Mouse (Mus musculus): ENCODE results near the gene Kcna7. TPM values are rescaled to one million over a fixed set of nuclear protein-coding genes. Genes with fewer than 3 reads are reported as not detected.

Gene Kcna7
- total and polyA plus RNA-seq, 2 experiments from 2014 or later, result 0.06 TPM; not detected in 1

DNA sequence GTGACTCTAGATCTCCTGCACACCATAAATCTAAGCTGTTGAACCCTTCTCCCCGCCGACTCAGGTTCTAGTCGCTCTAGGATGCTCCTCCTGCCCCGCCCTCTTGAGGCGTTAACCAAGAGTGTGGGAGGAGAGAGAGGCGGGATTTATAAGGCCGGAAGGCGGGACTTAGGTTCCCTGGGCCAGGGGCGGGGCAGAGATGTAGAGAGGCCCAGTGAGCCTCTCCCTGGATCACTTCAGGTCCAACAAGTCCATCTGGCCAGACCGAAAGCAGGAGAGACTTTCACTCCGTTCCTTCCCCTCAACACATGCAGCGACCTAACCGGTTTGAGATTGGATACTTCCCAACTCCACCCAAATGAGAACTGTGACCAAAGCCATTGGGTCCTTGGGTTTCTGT lies 42.7 kb upstream of the Kcna7 start:
- peak; percentile 58 for DNase-seq (ENCODE audit: low spot score)

DNA sequence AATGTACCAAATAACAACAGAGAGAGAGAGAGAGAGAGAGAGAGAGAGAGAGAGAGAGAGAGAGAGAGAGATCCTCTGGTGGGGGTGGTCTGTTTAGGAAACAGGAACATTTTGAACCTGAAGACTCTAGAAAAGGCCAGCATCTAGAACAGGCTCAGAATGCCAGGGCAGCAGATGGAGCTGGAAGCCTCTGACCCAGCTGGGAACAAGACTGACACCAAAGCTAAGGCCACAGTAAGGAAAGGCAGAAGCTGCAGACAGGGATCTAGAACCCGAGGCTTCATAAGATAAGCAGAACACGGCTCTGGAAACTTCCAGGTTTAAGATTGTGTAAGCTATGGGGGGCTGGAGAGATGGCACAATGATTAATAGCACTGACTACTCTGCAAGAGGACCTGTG lies 41.5 kb upstream of the Kcna7 start:
- H3K4me1 ChIP-seq (ENCODE audit: insufficient read depth, low read length), result peaks cover 30% of the 10 kb centered on the region; the same call in 1 of the 2 replicates

More for the DNA sequence above, 42.7 kb upstream of the Kcna7 start:
- no peak overlapping the region for H3K4me3 ChIP-seq (ENCODE audit: low read depth, low read length)
- no peaks in the 10 kb centered on the region for H3K27me3 ChIP-seq (ENCODE audit: insufficient read depth, low read length)
- H3K9me3 ChIP-seq (ENCODE audit: low read length), result no peaks in the 10 kb centered on the region
- no peak overlapping the region for H3K9ac ChIP-seq (replicated peaks; ENCODE audit: low read length, poor library complexity, severe bottlenecking)
- WGBS, result 10% methylated on average over 13 of the region's 13 CpGs
- no peak overlapping the region for H3K27ac ChIP-seq (ENCODE audit: low read depth, low read length)
- peaks cover 22% of the 10 kb centered on the region; the same call in 1 of the 2 replicates for H3K4me1 ChIP-seq (ENCODE audit: insufficient read depth, low read length)
- TF ChIP-seq CTCF (IDR thresholded peaks at IDR 0.05), result no peak
- no peak for ATAC-seq (ENCODE audit: low FRiP score)
- H3K4me2 ChIP-seq (ENCODE audit: low read depth, low read length, poor library complexity, severe bottlenecking), result no peak overlapping the region
- H3K36me3 ChIP-seq (ENCODE audit: insufficient read depth, low read length), result 0 out of 2 replicates have a peak, but pooled peaks cover 7% of the 10 kb centered on the region

DNA sequence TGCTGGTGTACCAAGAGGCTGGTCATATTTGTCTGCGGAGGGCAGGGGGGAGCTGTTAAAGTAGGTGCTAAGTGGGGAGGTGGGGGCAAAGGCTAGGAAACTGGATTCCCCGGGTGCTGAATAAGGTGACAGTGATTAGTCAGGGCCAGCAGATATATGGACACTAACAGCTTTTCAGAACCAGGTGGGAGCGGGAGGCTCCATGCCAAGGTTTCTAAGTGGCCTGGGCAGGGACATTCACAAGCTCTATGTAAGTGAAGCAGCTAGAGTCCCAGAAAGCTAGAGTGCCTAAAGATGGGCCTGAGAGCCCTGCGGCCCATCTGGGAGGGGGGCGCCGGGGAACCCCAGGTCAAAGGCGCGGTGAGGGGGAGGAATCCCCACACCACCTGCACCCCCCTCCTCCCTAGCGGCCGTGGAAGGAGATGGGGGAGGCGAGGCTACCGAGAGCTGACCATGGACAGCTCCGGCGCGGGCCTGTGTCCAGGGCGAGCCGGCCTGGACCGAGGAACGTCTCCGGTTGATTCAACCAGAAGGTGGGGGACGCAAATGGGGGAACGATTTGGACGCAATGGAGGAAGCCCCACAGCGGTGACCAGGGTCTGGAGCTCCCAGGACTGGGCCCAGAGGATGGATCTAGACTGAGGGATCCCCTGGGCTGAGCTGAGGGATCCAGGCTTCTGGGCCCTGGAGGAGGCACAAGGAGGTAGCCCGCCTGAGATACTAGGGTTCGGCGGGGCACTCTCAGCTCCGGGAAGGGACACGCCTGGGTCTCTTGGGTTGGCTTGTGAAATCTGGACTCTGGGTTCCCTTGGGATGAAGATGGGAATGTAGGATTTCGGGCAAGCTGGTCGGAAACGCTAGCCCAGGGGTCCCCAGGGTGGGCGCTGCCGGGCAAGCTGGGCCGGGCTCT lies 39.5 kb upstream of the Kcna7 start:
- DNase-seq (ENCODE audit: low spot score) (peak; percentile 23), ATAC-seq (ENCODE audit: low FRiP score) (no peak)
- Histone ChIP-seq H3K4me2 (ENCODE audit: low read depth, low read length, poor library complexity, severe bottlenecking) (peak overlapping the region; percentile 80), H3K9ac (replicated peaks; ENCODE audit: low read length, poor library complexity, severe bottlenecking) (peak overlapping the region; percentile 95), H3K36me3 (ENCODE audit: insufficient read depth, low read length) (no peaks in the 10 kb centered on the region), H3K27ac (ENCODE audit: low read depth, low read length) (peak overlapping the region; percentile 77), H3K9me3 (ENCODE audit: low read length) (no peaks in the 10 kb centered on the region), H3K27me3 (ENCODE audit: insufficient read depth, low read length) (no peaks in the 10 kb centered on the region), H3K4me1 (ENCODE audit: insufficient read depth, low read length) (peaks cover 36% of the 10 kb centered on the region; the same call in 1 of the 2 replicates), H3K4me3 (ENCODE audit: low read depth, low read length) (peak overlapping the region; percentile 86)
- 4% methylated on average over 34 of the region's 35 CpGs for WGBS
- no peak for TF ChIP-seq CTCF (IDR thresholded peaks at IDR 0.05)

More for the DNA sequence above, 41.5 kb upstream of the Kcna7 start:
- H3K36me3 ChIP-seq (ENCODE audit: insufficient read depth, low read length), result no peaks in the 10 kb centered on the region
- no peak for TF ChIP-seq CTCF (IDR thresholded peaks at IDR 0.05)
- ATAC-seq (ENCODE audit: low FRiP score) (no peak), DNase-seq (ENCODE audit: low spot score) (no peak)
- no peak overlapping the region for H3K4me2 ChIP-seq (ENCODE audit: low read depth, low read length, poor library complexity, severe bottlenecking)
- H3K9ac ChIP-seq (replicated peaks; ENCODE audit: low read length, poor library complexity, severe bottlenecking), result no peak overlapping the region
- H3K27me3 ChIP-seq (ENCODE audit: insufficient read depth, low read length), result no peaks in the 10 kb centered on the region
- no peaks in the 10 kb centered on the region for H3K9me3 ChIP-seq (ENCODE audit: low read length)
- WGBS, result 97% methylated on average over 2 of the region's 2 CpGs
- no peak overlapping the region for H3K4me3 ChIP-seq (ENCODE audit: low read depth, low read length)
- H3K27ac ChIP-seq (ENCODE audit: low read depth, low read length), result no peak overlapping the region

DNA sequence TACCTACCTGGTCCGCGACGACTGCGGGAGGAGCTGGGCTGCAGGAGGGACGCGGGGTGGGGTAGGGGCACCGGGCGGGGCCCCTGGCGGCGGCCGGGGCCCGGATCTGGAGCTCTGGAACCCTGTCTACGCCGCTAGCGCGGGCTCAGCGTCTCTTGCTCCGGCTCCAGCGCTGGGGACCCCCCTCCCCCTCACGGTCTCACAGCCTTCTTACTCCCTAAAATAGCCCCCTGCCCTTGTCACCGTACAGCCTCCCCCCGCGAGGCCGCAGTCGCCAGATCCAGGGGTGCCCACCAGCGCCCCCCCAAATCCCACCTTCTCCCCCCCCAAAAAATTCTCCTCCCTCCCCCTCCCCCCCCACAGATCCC lies 38.8 kb upstream of the Kcna7 start, which contains the start of gene Ppfia3:
Gene Ppfia3, minus strand, starts transcription at position 368 of the 368 bp plus-strand sequence.
- Histone ChIP-seq H3K4me2 (ENCODE audit: low read depth, low read length, poor library complexity, severe bottlenecking) (peak within 1 kb of the TSS; percentile 80), H3K4me3 (ENCODE audit: low read depth, low read length) (peak within 1 kb of the TSS; percentile 86), H3K36me3 (ENCODE audit: insufficient read depth, low read length) (no peaks in the 10 kb centered on the region; the same call in 1 of the 2 replicates), H3K9me3 (ENCODE audit: low read length) (no peaks in the 10 kb centered on the region), H3K27me3 (ENCODE audit: insufficient read depth, low read length) (no peaks in the 10 kb centered on the region), H3K4me1 (ENCODE audit: insufficient read depth, low read length) (peaks cover 36% of the 10 kb centered on the region; the same call in 1 of the 2 replicates), H3K9ac (replicated peaks; ENCODE audit: low read length, poor library complexity, severe bottlenecking) (peak within 1 kb of the TSS; percentile 95), H3K27ac (ENCODE audit: low read depth, low read length) (peak within 1 kb of the TSS; percentile 90)
- no peak for TF ChIP-seq CTCF (IDR thresholded peaks at IDR 0.05)
- DNase-seq (ENCODE audit: low spot score), result no peak
- 0% methylated on average over 16 of the region's 26 CpGs for WGBS
- peak; percentile 36 for ATAC-seq (ENCODE audit: low FRiP score)

DNA sequence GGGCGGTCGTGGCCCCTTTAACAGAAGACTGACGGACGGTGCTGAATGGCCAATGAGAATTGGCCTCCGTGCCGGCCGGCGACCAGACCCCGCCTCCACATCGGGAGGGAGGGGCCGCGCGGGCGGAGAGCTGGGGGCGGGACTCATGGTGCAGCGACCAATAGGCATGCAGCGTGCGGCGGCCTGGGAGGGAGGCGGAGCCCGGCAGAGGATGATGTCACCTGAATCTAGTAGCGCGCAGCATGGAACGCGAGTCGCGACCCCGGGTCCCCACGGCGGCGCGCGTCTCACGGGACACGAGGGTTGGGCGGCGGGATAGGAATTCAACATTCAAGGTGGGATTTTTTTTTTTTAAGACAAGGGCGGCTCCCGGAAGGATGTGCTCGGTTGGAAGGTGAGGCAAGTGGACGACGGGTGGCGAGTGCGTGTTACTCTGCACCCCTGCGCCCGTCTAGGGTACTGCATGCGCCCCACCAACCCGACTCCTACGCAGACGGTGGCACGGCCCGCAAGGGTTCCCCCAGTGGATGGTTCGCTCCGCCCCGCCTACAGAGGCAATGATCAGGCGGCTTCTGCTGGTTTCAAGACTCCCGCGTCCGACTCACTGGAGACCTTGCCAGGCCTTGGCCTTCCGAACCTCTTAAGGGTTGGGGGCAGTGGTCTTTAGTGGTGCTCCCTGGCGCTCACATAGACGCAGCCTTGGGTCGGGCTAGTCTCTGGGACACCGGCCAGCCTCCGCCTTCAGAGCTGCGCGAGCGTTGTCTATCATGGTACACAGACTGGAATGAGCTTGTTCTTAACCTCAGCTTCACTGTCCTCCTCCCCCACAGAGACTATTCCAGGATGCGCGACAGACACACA lies 38.2 kb upstream of the Kcna7 start:
- peak overlapping the region; percentile 95 for H3K9ac ChIP-seq (replicated peaks; ENCODE audit: low read length, poor library complexity, severe bottlenecking)
- H3K4me2 ChIP-seq (ENCODE audit: low read depth, low read length, poor library complexity, severe bottlenecking), result peak overlapping the region; percentile 80
- no peaks in the 10 kb centered on the region for H3K9me3 ChIP-seq (ENCODE audit: low read length)
- under 1% methylated on average over 68 of the region's 70 CpGs for WGBS
- peak overlapping the region; percentile 90 for H3K27ac ChIP-seq (ENCODE audit: low read depth, low read length)
- ATAC-seq (ENCODE audit: low FRiP score) (peak; percentile 92), DNase-seq (ENCODE audit: low spot score) (peak; percentile 97)
- H3K4me3 ChIP-seq (ENCODE audit: low read depth, low read length), result peak overlapping the region; percentile 86
- peaks cover 31% of the 10 kb centered on the region; the same call in 1 of the 2 replicates for H3K4me1 ChIP-seq (ENCODE audit: insufficient read depth, low read length)
- no peaks in the 10 kb centered on the region; the same call in 1 of the 2 replicates for H3K36me3 ChIP-seq (ENCODE audit: insufficient read depth, low read length)
- TF ChIP-seq CTCF (IDR thresholded peaks at IDR 0.05), result peak; percentile 83
- H3K27me3 ChIP-seq (ENCODE audit: insufficient read depth, low read length), result no peaks in the 10 kb centered on the region

Data from midbrain, postnatal 0 days (tissue).